Mouse (Mus musculus): ENCODE measurements at regions not wholly inside any gene's neighbourhood (a gene's known extent, or its start where the extent isn't known, plus 50 kb on each side); places are given as distances from the start of the nearest gene placed in this dataset.

GRCm38 (mm10) chr14:73730796-73731195 lies 69.8 kb downstream of the Gm21750 start:
- DNase-seq (ENCODE audit: low spot score in 2 of 2), result no peak

DNA sequence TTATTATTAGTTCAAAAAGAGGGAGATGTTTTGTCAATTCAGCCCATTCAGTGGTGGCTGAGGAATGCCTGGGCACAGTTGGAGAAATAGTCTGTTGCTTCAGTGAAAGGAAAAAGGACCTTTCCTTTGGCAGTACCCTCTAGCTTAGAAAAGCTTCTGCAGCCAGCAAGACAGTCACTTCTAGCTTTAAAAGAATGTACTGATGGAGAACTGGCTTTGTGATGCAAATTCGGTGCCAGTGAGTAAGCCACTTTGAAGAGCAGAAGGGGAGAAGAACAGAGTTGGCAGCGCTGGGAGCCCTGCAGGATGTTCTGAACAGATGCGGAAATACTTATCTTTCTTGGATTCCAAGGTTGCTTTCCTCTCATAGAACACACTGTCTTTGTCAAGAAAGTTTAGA lies 71.1 kb downstream of the Gm21750 start:
- DNase-seq (ENCODE audit: low spot score in 2 of 2), result no peak

GRCm38 (mm10) chr14:73750790-73751189 lies 89.8 kb downstream of the Gm21750 start:
- no peak for DNase-seq (ENCODE audit: low spot score in 2 of 2)

DNA sequence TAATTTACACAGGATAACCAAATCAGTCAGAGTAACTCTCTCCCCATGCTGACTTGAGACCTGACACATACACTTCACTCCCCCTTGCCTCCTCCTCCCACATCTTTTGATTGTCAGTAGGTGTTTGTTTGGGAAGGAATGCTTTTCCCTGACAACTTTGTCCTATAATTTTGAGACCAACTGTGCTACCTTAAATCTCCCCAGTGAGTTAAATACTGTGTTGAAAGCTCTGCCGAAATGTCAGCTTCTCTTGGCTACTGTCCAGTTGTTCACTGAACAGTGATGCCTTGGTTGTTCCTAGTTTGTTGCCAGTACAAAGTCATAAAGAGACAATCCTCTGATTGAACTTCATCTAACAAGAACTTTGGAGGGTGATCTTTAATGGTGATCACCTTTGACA lies 99.0 kb downstream of the Gm21750 start:
- DNase-seq (ENCODE audit: low spot score in 2 of 2), result no peak

- DNase-seq (ENCODE audit: low spot score in 2 of 2), result no peak
Measured at GRCm38 (mm10) chr14:73772964-73773363, 111.9 kb downstream of the Gm21750 start.

- no peak for DNase-seq (ENCODE audit: low spot score in 2 of 2)
Measured at GRCm38 (mm10) chr14:73773810-73774209, 112.8 kb downstream of the Gm21750 start.

GRCm38 (mm10) chr14:73776066-73776465 lies 115.0 kb downstream of the Gm21750 start:
- DNase-seq (ENCODE audit: low spot score in 2 of 2), result peak; percentile 13 to 24

DNA sequence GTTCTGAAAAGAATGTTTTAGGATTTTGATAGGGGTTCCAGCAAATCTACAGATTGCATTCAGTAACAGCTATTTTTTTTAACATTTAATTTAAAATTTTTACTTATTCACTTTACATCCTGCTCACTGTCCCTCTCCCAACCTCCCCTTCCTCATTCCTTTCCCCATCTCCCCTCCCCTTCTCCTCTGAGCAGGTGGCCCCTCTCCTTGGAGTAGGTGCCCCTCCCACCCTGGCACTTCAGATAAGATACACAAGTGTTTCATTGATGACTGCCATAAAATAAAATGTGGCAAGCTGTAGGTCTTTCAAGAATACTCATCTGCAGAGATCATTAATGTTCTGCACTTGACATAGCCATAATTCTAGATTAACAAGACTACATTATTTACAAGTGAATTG lies 146.1 kb downstream of the Gm21750 start:
- DNase-seq (ENCODE audit: low spot score in 2 of 2), result no peak

DNA sequence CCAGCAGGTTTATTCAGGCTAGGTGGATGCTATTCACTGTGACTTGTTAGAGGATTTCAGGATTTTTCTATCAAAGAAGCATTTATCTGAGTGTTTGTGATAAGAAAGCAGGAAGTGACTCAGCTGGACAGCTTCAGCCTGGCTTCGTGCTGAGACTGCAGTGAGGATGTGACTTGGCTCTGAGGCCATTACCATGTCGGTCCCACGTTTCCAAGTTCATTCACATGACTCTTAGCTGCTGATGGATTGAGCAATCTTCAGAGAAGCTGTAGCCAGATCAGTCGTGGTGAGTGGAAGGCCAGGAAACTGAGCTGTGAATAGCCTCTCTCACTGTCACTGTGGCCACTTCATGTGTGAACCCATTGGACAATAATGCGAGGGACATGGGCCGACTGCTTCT lies 177.9 kb downstream of the Gm21750 start:
- DNase-seq (ENCODE audit: low spot score in 2 of 2), result peak in 1 of 2 experiments; percentile 19

DNA sequence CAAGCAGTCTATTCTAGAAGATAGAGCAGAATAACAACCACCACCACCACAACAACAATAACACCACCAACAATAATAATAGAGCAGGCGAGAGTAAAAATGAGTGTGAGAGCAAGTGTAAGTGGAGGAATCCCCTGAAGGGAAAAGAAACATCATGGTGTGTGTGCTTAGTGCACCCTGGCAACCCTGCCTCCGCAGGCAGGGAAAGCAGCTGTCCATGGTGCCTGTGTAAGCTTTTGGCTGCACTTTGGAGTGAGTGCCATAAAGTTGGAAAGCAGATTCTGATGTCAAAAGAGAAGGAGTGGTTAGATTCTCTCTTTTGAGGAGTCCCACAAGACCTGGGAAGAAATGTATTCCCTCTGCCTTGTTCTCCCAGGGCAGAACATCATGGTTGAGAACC lies 200.8 kb downstream of the Gm21750 start:
- no peak for DNase-seq (ENCODE audit: low spot score in 2 of 2)

- no peak for DNase-seq (ENCODE audit: low spot score in 2 of 2)
Measured at GRCm38 (mm10) chr14:73874337-73874736, 213.3 kb downstream of the Gm21750 start.

DNA sequence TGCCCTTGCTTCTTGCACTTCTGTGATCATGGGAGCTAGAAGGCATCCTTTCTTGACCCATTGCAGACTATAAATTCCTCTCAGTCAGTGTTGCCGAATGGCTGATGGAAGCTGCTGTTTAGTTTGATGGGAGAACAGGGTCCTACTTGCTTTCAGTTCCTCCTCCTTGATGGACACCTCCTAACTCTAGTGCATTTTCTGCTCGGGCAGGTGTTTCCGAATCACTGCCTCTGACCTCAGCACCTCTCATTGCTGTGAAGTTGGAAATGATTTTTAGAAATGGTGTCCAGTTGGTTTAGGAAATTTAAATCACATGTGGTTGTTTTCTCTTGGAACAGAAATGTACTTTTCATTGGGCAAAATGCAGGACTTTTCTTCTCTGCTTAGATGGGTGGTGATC lies 214.9 kb downstream of the Gm21750 start:
- DNase-seq (ENCODE audit: low spot score in 2 of 2), result no peak

DNA sequence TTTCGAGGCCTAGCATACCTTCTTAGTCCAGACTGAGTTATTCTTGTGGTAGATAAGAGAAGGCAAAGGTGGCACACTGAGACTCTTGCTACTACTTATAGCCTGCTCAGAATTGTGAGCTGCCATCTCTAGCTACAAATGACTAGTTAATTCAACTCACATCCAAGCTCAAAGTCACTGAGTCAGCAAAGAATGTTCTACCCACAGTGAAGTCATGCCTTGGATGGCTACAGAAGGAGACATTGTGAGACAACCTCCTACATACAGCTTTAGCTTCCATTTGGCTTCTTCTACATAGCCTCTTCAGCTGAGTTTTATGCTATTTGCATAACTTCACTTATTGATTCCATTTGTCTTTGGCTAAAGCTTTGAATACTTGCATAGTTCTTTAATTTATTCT lies 217.2 kb downstream of the Gm21750 start:
- DNase-seq (ENCODE audit: low spot score in 2 of 2), result no peak

DNA sequence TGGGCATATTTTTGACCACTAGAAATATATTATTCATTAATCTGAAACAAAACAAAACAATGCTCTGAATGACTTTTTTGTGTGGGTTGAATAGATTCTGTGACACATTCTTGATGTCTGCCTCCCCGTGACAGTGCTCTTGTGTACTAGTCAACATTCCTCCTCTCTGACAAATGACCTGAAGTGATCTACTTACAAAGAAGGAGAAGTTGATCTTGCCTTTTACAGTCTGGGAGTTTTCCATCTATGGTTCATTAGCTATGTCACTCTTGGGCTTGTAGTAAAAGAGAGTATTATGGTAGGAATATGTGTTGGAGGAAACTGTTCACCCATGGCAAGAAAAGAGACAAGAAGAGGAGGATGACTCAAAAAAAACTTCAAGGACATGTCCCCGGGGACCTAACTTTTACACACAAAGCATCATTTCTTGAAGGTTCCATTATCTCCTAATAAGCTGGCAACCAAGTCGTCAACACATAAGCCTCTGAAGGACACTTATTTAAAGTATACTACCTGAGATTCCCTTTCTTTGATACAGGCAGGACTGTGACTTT lies 217.9 kb downstream of the Gm21750 start:
- no peak for DNase-seq (ENCODE audit: low spot score in 2 of 2)

DNA sequence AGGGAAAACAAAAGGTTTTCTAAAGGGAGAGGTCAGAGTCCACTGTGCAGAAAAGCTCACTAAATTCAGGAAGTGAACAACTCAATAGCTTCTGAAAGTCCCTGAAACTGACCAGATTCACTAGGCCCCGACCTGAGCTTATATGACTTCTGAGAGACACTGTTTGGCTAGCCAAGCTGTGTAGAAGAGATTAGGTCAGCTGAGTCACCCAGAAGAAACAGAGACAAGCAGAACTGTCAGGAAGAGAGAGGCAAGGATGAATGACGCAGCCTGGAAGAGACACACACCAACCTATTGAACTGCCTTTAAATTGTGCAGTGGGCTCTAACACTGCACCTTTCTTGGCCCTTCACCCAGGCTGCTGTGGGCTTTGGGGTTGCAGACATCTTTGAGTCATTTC lies 230.4 kb downstream of the Gm21750 start:
- DNase-seq (ENCODE audit: low spot score in 2 of 2), result no peak

- DNase-seq (ENCODE audit: low spot score in 2 of 2), result no peak
Measured at GRCm38 (mm10) chr14:73894844-73895243, 233.8 kb downstream of the Gm21750 start.

- DNase-seq (ENCODE audit: low spot score in 2 of 2), result no peak
Measured at GRCm38 (mm10) chr14:73895266-73895665, 234.2 kb downstream of the Gm21750 start.

GRCm38 (mm10) chr14:73899078-73899477 lies 238.1 kb downstream of the Gm21750 start:
- no peak for DNase-seq (ENCODE audit: low spot score in 2 of 2)

DNA sequence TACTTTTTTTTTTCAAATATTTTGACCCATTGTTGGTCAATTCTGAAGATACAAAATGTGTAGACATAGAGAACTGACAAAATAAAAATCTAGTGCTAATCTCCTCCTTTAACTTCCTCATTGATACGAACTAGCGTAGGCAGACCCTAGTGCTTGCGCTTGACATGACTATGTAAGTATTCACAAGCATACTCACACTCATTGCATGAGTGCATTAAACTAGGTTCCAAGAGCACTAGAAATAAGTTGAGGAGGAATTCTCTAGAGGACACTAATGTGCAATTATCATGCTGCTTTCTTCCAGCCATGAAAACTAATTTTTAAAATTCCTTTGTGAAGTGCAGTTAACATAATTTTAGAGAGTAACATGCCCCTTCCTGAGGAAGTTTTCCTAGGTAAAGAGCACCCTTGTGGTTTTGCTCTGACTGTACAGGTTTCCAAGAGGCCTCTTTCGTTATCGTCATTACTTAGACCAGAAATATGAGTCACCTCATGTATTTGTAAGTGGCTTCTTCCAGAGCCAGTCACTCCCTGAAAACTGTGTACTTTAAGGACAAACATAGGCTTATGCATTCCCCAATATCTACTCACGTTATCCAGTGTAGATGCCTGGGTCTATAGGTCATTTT lies 241.2 kb downstream of the Gm21750 start:
- no peak for DNase-seq (ENCODE audit: low spot score in 2 of 2)

- no peak for DNase-seq (ENCODE audit: low spot score in 2 of 2)
Measured at GRCm38 (mm10) chr14:73913756-73914448, 252.9 kb downstream of the Gm21750 start.

- no peak for DNase-seq (ENCODE audit: low spot score in 2 of 2)
Measured at GRCm38 (mm10) chr14:73915990-73916389, 255.0 kb downstream of the Gm21750 start.

- no peak for DNase-seq (ENCODE audit: low spot score in 2 of 2)
Measured at GRCm38 (mm10) chr14:73931095-73931494, 270.1 kb downstream of the Gm21750 start.

DNA sequence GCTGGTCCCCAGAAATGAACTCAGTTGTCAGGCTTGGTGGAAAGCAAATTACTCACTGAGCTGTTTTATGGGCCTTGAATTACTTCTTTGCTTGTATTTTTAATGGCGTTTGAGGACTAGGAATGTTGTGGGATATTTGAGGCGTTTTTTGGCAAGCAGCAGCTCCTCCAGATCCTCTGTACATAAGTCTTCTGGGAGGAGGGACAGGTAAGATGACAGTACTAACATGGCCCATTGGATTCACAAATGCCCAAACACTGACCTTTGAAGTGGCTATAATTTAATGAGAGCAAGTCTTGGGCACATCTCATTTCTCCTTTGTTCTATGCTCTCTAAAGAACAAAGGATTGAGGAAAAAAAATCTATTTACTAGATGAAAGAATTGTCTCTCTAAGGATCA lies 286.3 kb downstream of the Gm21750 start:
- DNase-seq (ENCODE audit: low spot score in 2 of 2), result no peak

Data from urinary bladder, postnatal 36 days (tissue).